Mouse (Mus musculus) right cerebral cortex, postnatal 10 days (tissue): ENCODE results near the gene Plekha8.

Experiments used
- DNase-seq, 2 experiments: peaks; one replicate each; pipeline ENCODE4 v3.0.0; 2021; ENCODE audit warnings: low spot score in 2 of 2

Plekha8 gene

DNA sequence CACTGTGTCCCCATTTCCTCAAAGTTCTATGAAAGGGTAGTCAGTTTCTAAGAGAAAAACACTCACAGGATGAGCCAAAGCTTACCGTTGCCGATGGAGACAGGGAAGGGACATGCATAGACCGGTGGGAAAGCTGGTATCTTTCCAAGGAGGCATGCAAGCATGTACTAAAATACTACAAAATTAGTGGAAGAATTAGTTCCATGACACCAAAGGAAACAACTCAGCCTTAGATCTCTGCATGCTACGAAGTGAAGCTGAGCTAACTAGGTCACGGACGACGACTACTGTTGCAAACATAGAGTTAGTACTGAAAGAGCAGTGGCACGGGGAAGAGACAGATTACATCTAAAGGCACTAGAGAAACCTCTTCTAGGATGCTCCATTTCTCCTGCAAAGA is 8.0 kb upstream of the Plekha8 start:
- no peak for DNase-seq

DNA sequence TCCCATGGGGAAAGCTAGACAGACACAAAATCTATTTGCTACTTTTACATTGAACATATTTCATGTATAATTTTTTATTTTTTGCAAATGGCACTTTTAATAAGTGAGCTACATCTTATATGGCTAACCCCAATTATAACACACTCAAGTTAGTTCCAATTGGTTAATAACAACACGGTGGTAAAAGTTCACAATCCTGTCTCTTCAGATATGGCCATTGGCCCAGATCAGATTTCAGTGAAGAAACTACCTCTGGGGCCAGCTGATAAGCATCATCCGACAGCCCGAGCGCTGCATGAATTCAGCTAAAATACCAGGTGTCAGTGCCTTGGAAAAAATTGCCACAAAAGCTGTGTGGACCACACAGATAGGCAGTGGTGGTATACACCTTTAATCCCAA is 7.2 kb upstream of the Plekha8 start:
- no peak for DNase-seq

DNA sequence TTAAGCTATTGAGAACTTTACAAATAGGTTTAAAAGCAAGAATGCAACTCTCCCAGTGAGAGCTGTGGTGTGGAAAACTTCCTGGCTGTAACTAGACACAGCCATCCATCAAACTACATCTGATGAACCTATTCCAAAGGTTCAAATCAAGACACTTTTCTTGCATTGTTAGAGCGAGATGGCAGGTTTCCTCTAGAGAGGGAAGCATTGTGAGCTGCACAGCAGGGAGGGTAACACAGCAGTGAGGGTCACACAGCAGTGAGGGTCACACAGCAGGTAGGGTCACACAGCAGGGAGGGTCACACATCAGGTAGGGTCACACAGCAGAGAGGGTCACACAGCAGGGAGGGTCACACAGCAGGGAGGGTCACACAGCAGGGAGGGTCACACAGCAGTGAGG is 6.7 kb upstream of the Plekha8 start:
- DNase-seq = no peak

DNA sequence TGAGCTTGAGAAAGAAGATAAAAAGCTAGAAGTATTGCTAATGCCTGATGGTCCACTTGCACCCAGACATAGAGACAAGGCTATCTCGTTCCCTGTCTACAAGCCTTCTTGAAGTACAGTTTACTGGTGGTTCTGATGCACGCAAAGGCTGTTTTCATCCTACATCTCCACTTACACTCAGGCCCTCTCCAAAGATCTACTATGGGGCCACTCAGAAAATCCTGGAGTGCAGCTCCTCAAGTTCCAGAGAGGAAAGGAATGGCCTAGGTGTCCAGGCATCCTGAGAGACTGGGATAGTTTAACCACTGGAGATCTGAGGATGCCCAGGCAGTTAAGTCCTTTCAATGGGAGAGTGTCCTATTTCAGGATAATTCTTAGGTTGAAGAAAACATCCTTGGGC is 4.2 kb upstream of the Plekha8 start:
- no peak for DNase-seq

DNA sequence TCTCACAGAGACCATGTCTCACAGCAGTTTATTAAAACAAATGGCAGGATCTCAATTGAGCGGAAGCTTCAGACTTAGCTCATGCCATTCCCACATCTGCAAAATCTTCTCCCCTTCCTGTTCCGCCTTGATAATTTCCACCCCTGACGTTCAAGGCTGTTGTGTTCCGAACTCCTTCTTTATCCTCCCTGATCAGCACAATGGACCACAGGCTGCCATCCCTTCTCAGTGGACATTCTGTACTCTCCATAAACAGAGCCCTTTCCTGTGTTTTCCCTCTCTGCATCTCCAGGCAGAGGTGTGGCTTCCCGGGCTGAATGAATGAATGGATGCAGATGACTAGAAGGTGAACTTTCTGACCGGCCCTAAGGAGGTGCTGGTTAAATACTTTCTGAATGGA is 3.1 kb upstream of the Plekha8 start:
- no peak for DNase-seq

DNA sequence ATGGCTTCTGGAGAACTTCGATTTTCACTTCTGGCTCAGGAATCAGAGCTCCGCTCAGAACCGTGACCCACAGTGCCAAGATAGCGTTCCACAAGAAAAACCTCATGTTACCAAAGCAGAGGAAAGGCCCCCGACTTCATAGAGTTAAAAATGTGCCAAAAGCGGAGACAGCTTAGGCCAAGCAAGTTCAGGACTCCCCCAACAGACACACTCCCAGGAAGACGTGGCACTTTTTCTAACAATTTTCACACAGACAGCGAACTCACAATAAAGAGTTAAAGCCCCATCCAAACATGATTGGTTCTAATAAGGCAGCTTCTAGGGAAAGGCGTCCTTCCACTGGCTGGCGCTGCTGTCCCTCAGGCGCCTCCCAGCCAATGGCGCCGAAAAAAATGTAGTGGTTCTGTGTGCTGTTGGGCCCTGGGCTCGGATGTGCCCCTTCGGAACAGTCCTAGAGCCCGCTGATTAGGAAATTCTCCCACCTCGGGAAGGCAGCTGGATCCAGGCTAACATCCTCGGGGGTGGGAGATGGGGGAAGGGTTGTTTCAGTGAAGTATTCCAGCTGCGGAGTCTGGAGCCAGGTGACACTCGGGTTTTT is 1.9 kb upstream of the Plekha8 start:
- peak; percentile 98 for DNase-seq

GRCm38 (mm10) chr6:54593766-54594468 is 994 bp upstream of the Plekha8 start:
- no peak for DNase-seq

DNA sequence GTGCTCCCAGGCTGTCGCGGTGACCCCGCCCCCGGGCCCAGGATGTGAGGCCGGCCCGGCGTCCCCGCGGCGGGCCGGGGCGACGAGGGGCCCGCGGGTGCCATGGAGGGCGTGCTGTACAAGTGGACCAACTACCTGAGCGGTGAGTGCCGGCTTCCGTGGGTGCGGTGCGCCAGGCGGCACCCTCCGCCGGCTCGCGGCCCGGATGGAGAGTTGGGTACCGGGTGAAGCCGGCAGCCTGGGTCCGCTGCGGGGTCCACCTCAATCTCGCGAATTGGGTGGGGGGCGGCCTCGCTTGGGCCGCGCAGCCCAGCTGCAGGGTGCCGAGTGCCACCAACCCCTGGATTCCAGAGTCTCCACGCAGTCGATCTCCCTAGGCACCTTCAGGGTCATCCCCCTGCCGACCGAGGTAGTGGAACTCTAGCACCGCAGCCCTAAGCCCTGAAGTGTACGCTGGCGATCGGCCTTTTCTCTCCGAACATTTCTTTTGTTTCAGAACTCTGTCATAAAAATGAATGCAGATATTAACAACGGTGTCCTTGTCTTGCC is 493 bp downstream of the Plekha8 start:
- peak in 1 of 2 experiments; percentile 27 for DNase-seq

GRCm38 (mm10) chr6:54597208-54597607 is 2.3 kb downstream of the Plekha8 start, which contains the start of gene Fkbp14:
Gene Fkbp14, minus strand, starts transcription at chr6:54597308.
- DNase-seq = no peak

DNA sequence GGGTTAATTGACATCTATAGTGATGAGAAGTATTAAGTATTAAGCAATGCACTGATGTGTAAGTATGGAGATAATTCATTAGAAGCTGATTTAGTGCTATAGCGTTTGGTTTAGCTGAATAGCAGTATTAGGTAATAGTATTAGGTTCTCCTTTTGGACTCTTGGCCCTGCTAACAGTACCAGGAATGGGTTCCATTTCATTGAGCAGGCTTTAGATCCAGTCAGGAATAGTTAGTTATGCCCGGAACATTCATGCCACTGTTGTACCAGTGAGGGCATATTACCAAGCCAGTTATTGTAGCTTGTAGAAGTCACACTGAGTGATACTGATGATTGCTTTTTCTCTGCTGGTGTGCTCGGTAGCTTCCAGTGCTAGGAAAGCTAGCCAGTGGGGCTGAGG is 2.8 kb downstream of the Plekha8 start:
- no peak for DNase-seq

DNA sequence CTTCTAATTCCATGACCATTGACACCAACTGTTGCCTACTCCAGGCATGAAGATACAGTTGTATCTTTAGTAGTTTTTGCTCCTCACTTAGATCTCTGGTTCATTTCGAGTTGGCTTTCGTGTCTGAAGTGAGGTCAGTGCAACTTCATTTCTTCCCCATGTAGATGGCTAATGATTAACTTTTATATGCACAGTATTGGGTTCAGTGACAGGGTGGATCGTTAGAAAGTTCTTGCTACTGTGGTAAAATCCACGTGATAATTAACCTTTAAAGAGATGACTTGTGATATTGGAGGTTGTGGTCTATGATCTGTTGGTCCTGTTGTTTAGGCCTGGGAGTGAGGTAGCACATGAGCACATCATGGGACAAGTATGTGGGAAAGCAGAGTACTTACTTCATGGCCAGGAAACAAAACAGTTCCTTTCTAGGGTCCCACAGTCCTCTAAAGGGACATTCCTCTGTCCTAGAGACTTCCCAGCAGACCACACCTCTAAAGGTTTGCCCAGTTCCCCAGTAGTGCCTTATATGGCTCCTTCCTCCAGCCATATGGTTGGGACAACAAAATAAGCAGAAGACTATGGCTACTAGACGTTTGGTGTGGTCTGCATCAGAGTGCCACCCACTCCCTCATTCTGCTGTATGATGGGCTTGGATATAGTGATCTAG is 5.9 kb downstream of the Plekha8 start:
- DNase-seq = no peak

DNA sequence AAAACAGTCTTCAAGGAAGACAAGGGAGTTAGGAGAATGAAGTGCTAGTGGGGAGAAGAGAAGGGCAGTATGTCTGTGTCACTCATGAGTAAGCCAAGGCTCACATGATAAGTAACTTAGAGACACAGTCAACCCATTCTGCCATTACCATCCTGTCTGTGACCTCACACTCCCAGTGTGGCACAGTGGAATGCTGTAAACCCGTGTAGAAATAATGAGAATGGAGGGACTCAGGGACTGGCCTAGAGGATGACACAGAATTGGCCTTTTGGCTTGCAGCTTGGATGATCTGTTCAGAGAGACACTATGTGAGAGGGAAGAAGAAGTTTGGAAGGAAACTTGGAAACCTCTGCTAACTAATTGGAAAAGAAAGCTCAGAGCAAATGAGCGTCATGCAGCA is 8.0 kb downstream of the Plekha8 start:
- no peak for DNase-seq

DNA sequence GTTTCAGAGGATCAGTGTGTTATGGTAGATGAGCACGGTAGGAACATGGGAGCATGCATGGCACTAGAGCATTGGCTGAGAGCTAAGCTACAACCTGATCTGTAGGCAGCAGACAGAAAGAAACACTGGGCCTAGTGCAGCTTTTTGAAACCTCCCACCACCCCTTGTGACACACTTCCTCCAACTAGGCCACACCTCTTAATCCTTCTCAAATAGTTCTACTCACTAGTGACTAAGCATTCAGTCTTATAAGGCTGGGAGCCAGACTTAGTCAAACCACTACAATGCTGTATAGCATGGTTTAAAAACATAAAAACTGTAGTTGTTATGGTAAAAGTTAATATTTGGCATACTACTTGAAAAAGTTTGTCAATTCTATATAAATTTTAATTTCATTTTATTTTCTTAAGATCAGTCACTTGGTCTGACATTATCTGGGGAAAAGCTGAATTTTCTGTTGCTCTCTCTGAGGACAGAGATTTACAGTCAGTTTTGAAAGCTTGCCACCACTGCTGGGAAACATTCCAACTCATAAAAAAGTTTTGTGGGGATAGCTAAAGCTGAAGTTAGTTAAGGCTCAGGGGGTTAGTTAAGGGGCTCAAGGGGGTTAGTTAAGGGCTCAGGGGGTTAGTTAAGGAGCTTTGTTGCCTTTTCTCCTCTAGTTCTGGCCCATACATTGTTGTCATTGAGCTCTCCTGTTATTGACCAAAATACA is 9.2 kb downstream of the Plekha8 start:
- no peak for DNase-seq

GRCm38 (mm10) chr6:54606241-54606640 is 11.3 kb downstream of the Plekha8 start:
- DNase-seq = no peak

GRCm38 (mm10) chr6:54617363-54617762 is 22.5 kb downstream of the Plekha8 start:
- no peak for DNase-seq

DNA sequence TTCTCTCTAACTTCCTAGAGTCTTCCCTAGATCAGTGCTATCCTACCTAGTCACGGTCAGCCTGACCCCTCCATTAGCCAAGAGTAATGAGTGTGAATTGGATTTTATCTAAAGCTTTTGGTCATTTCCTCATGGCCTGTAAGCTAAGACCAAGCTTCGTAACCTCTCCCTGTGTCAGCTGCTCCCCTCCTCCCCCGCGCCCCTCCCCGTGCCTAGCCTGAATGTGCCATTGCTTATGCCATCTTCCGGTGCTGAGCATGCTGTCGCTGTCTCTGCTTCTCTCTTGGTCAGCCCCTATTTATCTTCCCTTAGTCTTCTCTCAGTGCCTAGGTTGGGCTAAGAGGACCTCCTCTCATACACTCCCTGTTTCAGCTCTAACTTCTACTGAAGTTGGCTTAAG is 24.6 kb downstream of the Plekha8 start:
- no peak for DNase-seq

DNA sequence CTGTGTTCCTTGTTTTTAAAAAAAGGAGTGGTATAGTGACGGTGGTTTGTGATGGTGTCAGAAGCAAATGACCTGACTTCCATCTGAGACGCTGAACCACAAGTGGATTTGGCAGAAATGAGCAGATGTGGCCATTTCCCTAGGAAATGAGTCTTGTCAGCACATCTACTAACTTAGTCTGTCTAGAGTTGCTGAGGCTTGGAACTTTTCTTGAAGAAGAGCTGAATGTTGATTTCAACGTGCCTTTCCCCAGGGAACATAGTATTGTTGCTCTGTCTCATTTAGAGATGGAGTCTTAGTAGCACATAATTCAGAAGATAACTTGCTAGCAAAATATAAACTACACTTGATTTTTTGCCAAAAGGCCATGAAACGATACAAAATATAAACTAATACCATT is 25.4 kb downstream of the Plekha8 start:
- DNase-seq = no peak

- no peak for DNase-seq
These were observed 33.5 kb downstream of the Plekha8 start for GRCm38 (mm10) chr6:54628381-54628780.

- peak in 1 of 2 experiments; percentile 37 for DNase-seq
These were observed 34.8 kb downstream of the Plekha8 start for GRCm38 (mm10) chr6:54629734-54630133.

DNA sequence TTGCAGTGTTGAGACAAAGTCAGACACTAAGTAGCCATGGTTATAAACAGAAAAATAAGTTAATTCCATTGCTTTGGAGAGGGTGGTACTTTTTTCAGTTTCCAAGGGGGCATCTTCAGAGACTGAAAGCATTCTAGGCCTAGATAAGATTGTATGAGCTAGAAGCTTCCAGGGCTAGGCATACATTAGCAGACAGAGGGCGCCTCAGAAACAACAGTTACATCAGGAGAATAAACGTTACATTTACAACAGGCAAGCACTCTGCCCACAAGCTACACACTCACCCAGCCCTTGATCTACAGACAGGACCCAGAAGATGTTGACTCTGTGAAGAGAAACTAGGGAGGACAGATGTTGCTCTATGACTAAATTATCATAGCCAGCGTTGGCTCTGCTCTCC is 36.6 kb downstream of the Plekha8 start:
- DNase-seq = peak in 1 of 2 experiments; percentile 43

GRCm38 (mm10) chr6:54639877-54640276 is 45.0 kb downstream of the Plekha8 start:
- no peak for DNase-seq

DNA sequence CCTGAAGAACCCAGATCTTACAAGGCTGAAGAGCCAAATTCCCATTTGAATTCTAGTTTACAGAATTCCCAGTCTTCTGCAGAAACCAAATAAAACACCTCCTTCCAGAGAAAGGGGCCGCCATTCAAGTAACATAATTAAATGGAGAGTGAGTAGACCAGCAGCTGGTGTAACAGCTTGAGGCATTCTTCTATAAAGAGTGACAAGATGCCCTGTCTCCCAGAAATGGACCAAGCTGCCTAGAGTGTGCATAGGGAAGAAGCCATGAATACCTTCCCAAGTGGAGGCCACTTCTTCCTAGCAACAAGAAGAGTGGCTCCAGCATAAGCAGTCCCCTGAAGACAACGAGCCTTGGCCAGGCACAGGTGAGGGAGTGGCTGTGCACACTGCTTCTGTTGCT is 47.0 kb downstream of the Plekha8 start:
- peak; percentile 39 to 69 for DNase-seq
